Mouse (Mus musculus): ENCODE data around the gene Kctd7. TPM values are rescaled to one million over a fixed set of nuclear protein-coding genes. Genes with fewer than 3 reads are reported as not detected.

The Kctd7 gene
- polyA plus RNA-seq, 1 experiment from 2014 or later = 3.7 TPM

GRCm38 (mm10) chr5:130163670-130164069 is 19.0 kb downstream of the Kctd7 start:
- no peak overlapping the region for H3K4me3 ChIP-seq (ENCODE audit: low read length)
- H3K9me3 ChIP-seq (ENCODE audit: control insufficient read depth, low read length) = no peaks in the 10 kb centered on the region
- H3K4me1 ChIP-seq (ENCODE audit: control insufficient read depth, insufficient read depth, low read length) = no peaks in the 10 kb centered on the region
- ATAC-seq = peak; percentile 75
- H3K27ac ChIP-seq (ENCODE audit: low read length) = no peak overlapping the region
- 4% methylated on average over 7 of the region's 7 CpGs for WGBS
- no peaks in the 10 kb centered on the region for H3K27me3 ChIP-seq (replicated peaks; ENCODE audit: control insufficient read depth, insufficient read depth, low read length)
- H3K9ac ChIP-seq (ENCODE audit: low read depth, low read length) = no peak overlapping the region
- no peak overlapping the region for H3K4me2 ChIP-seq (ENCODE audit: low read depth, low read length)
- no peaks in the 10 kb centered on the region for H3K36me3 ChIP-seq (ENCODE audit: control insufficient read depth, insufficient read depth, low read length)

GRCm38 (mm10) chr5:130165213-130165612 is 20.6 kb downstream of the Kctd7 start:
- no peaks in the 10 kb centered on the region for H3K27me3 ChIP-seq (replicated peaks; ENCODE audit: control insufficient read depth, insufficient read depth, low read length)
- H3K4me1 ChIP-seq (ENCODE audit: control insufficient read depth, insufficient read depth, low read length) = no peaks in the 10 kb centered on the region
- no peaks in the 10 kb centered on the region for H3K9me3 ChIP-seq (ENCODE audit: control insufficient read depth, low read length)
- H3K4me2 ChIP-seq (ENCODE audit: low read depth, low read length) = no peak overlapping the region
- 63% methylated on average over 4 of the region's 4 CpGs for WGBS
- no peaks in the 10 kb centered on the region for H3K36me3 ChIP-seq (ENCODE audit: control insufficient read depth, insufficient read depth, low read length)
- H3K9ac ChIP-seq (ENCODE audit: low read depth, low read length) = no peak overlapping the region
- H3K4me3 ChIP-seq (ENCODE audit: low read length) = no peak overlapping the region
- ATAC-seq = no peak
- H3K27ac ChIP-seq (ENCODE audit: low read length) = no peak overlapping the region

- ATAC-seq = no peak
- 43% methylated on average over 6 of the region's 6 CpGs for WGBS
- H3K4me3 ChIP-seq (ENCODE audit: low read length) = no peak overlapping the region
These were observed 24.4 kb downstream of the Kctd7 start for GRCm38 (mm10) chr5:130169109-130169508.

GRCm38 (mm10) chr5:130170666-130171422 is 26.2 kb downstream of the Kctd7 start:
- Histone ChIP-seq H3K9me3 (ENCODE audit: control insufficient read depth, low read length) (no peaks in the 10 kb centered on the region), H3K4me3 (ENCODE audit: low read length) (peak overlapping the region; percentile 91), H3K27ac (ENCODE audit: low read length) (peak overlapping the region; percentile 93), H3K36me3 (ENCODE audit: control insufficient read depth, insufficient read depth, low read length) (no peaks in the 10 kb centered on the region), H3K4me2 (ENCODE audit: low read depth, low read length) (peak overlapping the region; percentile 78), H3K4me1 (ENCODE audit: control insufficient read depth, insufficient read depth, low read length) (peaks cover 13% of the 10 kb centered on the region), H3K9ac (ENCODE audit: low read depth, low read length) (peak overlapping the region; percentile 93), H3K27me3 (replicated peaks; ENCODE audit: control insufficient read depth, insufficient read depth, low read length) (no peaks in the 10 kb centered on the region)
- 10% methylated on average over 6 of the region's 6 CpGs for WGBS
- peak; percentile 45 for ATAC-seq

More at GRCm38 (mm10) chr5:130169109-130169508, 24.4 kb downstream of the Kctd7 start:
- Histone ChIP-seq H3K4me2 (ENCODE audit: low read depth, low read length) (no peak overlapping the region), H3K9me3 (ENCODE audit: control insufficient read depth, low read length) (no peaks in the 10 kb centered on the region), H3K27me3 (replicated peaks; ENCODE audit: control insufficient read depth, insufficient read depth, low read length) (no peaks in the 10 kb centered on the region), H3K27ac (ENCODE audit: low read length) (no peak overlapping the region), H3K4me1 (ENCODE audit: control insufficient read depth, insufficient read depth, low read length) (peaks cover 12% of the 10 kb centered on the region), H3K36me3 (ENCODE audit: control insufficient read depth, insufficient read depth, low read length) (no peaks in the 10 kb centered on the region), H3K9ac (ENCODE audit: low read depth, low read length) (no peak overlapping the region)

- H3K9ac ChIP-seq (ENCODE audit: low read depth, low read length) = peak within 1 kb of the TSS; percentile 93
- H3K36me3 ChIP-seq (ENCODE audit: control insufficient read depth, insufficient read depth, low read length) = no peaks in the 10 kb centered on the region
- H3K4me1 ChIP-seq (ENCODE audit: control insufficient read depth, insufficient read depth, low read length) = peaks cover 13% of the 10 kb centered on the region
- H3K4me2 ChIP-seq (ENCODE audit: low read depth, low read length) = peak within 1 kb of the TSS; percentile 78
- WGBS = under 1% methylated on average over 38 of the region's 62 CpGs
- H3K27me3 ChIP-seq (replicated peaks; ENCODE audit: control insufficient read depth, insufficient read depth, low read length) = no peaks in the 10 kb centered on the region
- peak within 1 kb of the TSS; percentile 91 for H3K4me3 ChIP-seq (ENCODE audit: low read length)
- ATAC-seq = peak; percentile 96
- peak within 1 kb of the TSS; percentile 93 for H3K27ac ChIP-seq (ENCODE audit: low read length)
- no peaks in the 10 kb centered on the region for H3K9me3 ChIP-seq (ENCODE audit: control insufficient read depth, low read length)
These were observed 26.8 kb downstream of the Kctd7 start, which contains the start of gene Rabgef1 for GRCm38 (mm10) chr5:130171423-130171954. Gene Rabgef1 (plus strand): TSS chr5:130171798.

GRCm38 (mm10) chr5:130171956-130172601 is 27.4 kb downstream of the Kctd7 start:
- Histone ChIP-seq H3K4me2 (ENCODE audit: low read depth, low read length) (peak overlapping the region; percentile 37), H3K4me3 (ENCODE audit: low read length) (peak overlapping the region; percentile 91), H3K36me3 (ENCODE audit: control insufficient read depth, insufficient read depth, low read length) (no peaks in the 10 kb centered on the region), H3K9ac (ENCODE audit: low read depth, low read length) (peak overlapping the region; percentile 93), H3K27ac (ENCODE audit: low read length) (peak overlapping the region; percentile 83), H3K9me3 (ENCODE audit: control insufficient read depth, low read length) (no peaks in the 10 kb centered on the region), H3K27me3 (replicated peaks; ENCODE audit: control insufficient read depth, insufficient read depth, low read length) (no peaks in the 10 kb centered on the region), H3K4me1 (ENCODE audit: control insufficient read depth, insufficient read depth, low read length) (peaks cover 13% of the 10 kb centered on the region)
- WGBS = under 1% methylated on average over 46 of the region's 46 CpGs
- ATAC-seq = peak; percentile 85

- Histone ChIP-seq H3K9me3 (ENCODE audit: control insufficient read depth, low read length) (no peaks in the 10 kb centered on the region), H3K4me2 (ENCODE audit: low read depth, low read length) (peak overlapping the region; percentile 37), H3K9ac (ENCODE audit: low read depth, low read length) (no peak overlapping the region), H3K27me3 (replicated peaks; ENCODE audit: control insufficient read depth, insufficient read depth, low read length) (no peaks in the 10 kb centered on the region), H3K4me1 (ENCODE audit: control insufficient read depth, insufficient read depth, low read length) (peaks cover 16% of the 10 kb centered on the region), H3K27ac (ENCODE audit: low read length) (no peak overlapping the region), H3K4me3 (ENCODE audit: low read length) (peak overlapping the region; percentile 91), H3K36me3 (ENCODE audit: control insufficient read depth, insufficient read depth, low read length) (no peaks in the 10 kb centered on the region)
- 82% methylated on average over 4 of the region's 4 CpGs for WGBS
- no peak for ATAC-seq
These were observed 28.4 kb downstream of the Kctd7 start for GRCm38 (mm10) chr5:130173012-130173411.

GRCm38 (mm10) chr5:130177871-130178270 is 33.2 kb downstream of the Kctd7 start:
- no peak for ATAC-seq
- 52% methylated on average over 4 of the region's 4 CpGs for WGBS
- Histone ChIP-seq H3K27ac (ENCODE audit: low read length) (no peak overlapping the region), H3K4me3 (ENCODE audit: low read length) (no peak overlapping the region), H3K27me3 (replicated peaks; ENCODE audit: control insufficient read depth, insufficient read depth, low read length) (no peaks in the 10 kb centered on the region), H3K36me3 (ENCODE audit: control insufficient read depth, insufficient read depth, low read length) (no peaks in the 10 kb centered on the region), H3K4me1 (ENCODE audit: control insufficient read depth, insufficient read depth, low read length) (peaks cover 17% of the 10 kb centered on the region), H3K9me3 (ENCODE audit: control insufficient read depth, low read length) (no peaks in the 10 kb centered on the region), H3K4me2 (ENCODE audit: low read depth, low read length) (no peak overlapping the region), H3K9ac (ENCODE audit: low read depth, low read length) (0 out of 2 replicates have a peak overlapping the region, but pooled peaks have one; percentile 21)

GRCm38 (mm10) chr5:130180362-130180761 is 35.7 kb downstream of the Kctd7 start:
- Histone ChIP-seq H3K4me1 (ENCODE audit: control insufficient read depth, insufficient read depth, low read length) (peaks cover 14% of the 10 kb centered on the region), H3K27ac (ENCODE audit: low read length) (no peak overlapping the region), H3K4me2 (ENCODE audit: low read depth, low read length) (no peak overlapping the region), H3K9ac (ENCODE audit: low read depth, low read length) (no peak overlapping the region), H3K9me3 (ENCODE audit: control insufficient read depth, low read length) (no peaks in the 10 kb centered on the region), H3K27me3 (replicated peaks; ENCODE audit: control insufficient read depth, insufficient read depth, low read length) (no peaks in the 10 kb centered on the region), H3K4me3 (ENCODE audit: low read length) (no peak overlapping the region), H3K36me3 (ENCODE audit: control insufficient read depth, insufficient read depth, low read length) (no peaks in the 10 kb centered on the region)
- ATAC-seq = no peak
- WGBS = 71% methylated on average over 7 of the region's 7 CpGs
